Mouse (Mus musculus): Measurements from ENCODE around the gene Sec24d.
"Not testable (repeated sequence)": the region's sequence is repeated elsewhere in the genome, so short reads cannot be mapped to it uniquely, and the experiment has no call there.

The Sec24d gene

DNA sequence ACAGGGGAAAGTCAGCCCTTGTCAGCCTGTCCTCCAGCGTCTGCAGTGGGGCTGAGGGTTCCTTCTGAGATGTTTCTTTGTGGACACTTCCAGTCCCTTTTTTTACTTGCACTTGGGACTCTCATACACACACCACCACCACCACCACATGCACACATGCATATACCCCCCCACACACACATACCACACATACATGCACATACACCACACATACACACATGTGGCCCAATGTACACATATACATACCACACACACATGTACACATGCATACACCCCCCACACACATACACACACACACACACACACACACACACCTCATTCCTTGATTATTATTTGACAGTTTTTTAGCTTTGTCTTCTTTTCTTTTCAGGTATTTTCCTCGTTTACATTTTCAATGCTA, 73.8 kb downstream of the Sec24d start:
- no peak for DNase-seq

DNA sequence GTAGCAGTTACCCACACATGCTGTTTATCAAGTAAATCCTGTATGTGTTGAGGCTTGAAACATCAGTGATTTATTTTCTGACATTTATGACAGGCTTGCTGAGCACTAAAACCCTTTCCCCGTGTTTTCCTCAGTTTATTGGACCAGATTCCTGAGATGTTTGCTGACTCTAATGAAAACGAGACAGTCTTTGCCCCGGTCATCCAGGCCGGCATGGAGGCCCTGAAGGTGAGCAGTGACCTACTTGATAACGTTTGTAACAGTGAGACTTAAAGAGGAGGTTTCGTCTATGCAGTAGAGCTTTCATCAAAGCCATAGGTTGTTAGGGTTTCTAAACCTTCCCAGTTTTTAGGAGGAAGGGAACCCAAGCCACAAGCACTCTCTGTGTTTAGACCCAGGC, 76.4 kb downstream of the Sec24d start:
- no peak for DNase-seq

DNA sequence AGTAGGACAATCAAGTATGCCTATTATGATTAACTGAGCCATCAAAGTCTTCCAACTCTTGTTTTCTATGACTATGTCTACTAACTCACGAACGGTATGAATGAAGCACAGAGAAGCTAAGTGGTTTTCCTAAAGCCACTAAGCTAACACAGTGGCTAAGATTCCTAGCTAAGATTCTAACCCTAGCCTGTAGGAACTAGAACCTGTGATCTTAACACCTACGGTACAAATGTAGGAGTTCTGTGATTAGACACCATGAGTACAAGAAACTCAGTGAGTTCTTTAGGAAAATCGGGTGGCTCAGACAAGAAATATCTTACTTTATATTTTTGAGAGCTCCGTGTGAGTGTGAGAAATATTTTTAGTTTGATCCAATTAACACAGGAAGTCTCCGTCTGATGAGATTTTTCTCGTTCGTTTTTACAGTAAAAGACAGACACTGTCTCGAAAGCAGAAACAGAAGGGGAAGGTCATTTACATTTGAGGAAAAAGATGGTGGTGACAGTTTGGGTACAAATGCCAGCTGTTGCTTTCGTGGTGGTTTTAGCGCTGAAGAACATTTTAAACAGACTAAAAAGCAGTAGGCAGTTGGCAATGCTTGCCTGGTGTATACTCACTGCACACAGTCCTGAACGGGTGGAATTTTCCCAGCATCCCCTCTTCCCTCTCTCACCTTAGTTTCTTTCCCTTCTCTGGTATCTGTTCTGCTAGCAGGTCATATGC, 81.0 kb downstream of the Sec24d start:
- no peak for DNase-seq

DNA sequence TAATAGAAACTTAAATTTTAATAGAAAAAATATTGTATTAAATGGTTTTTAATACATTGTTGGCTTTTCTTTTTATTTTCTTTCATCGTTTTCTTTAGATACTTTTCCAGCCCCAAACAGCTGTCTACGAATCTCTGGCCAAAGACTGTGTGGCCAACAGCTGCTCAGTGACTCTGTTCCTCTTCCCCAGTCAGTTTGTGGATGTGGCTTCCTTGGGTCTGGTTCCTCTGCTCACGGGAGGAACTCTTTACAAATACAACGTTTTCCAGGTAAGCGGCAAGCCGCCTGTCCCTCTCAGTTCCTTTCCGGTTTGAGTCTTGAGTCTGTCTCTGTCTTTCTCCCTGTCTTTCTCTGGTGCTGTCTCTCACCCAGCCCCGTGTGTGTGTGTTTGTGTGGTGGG, 83.3 kb downstream of the Sec24d start:
- no peak for DNase-seq

DNA sequence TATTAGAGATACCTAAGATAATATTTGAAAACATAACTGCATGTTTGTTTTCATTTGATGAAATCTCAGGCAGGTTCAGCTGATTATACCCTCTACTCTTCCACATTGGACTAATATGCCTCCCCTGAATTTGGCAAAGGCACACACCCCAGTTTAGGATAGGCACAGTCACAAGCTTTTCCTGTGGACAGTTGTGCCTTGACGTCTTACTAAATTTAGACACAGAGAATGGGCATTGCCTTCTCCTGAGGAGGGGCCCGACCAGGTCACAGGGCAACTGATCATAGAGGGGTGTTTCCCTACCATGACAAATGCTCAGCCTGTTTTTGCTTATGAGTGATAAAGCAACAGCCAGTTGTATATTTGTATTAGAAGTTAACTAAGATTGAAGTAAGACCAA, 84.3 kb downstream of the Sec24d start:
- DNase-seq = no peak

DNA sequence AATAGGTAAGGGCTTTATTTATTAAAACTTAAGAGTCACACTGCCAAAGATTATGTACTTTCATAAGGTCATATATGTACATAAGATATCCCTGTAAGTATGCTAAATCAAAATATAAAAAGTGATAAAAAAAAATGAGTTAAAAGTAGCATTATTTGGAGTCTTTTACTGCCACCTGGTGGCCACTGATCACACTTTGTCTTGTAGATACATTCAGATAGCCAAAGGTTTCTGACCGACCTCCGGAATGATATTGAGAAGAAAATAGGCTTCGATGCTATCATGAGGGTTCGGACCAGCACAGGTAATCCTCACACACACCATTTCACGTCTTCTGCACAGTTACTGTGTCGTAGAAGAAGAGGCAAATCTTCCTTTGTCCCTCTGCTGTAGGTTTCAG, 85.9 kb downstream of the Sec24d start:
- DNase-seq = peak; percentile 59

DNA sequence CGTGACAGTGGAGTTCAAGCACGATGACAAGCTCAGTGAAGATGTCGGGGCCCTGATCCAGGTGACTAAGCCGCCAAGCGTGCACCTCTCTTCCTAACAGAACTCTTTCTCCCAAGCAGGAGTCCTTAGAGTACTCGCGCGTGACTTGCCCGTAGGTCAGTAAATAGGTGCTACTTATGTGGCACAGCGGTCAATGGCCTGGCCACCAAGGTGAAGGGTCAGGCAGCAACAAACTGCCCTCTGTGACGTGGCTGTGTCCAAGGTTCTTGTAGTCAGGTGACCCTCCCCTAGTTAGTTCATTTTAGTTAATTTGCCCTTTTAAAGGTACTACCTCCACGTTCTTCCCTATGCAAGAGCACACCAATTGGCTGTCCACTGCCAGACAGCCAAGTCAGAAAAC, 86.4 kb downstream of the Sec24d start:
- DNase-seq = no peak

DNA sequence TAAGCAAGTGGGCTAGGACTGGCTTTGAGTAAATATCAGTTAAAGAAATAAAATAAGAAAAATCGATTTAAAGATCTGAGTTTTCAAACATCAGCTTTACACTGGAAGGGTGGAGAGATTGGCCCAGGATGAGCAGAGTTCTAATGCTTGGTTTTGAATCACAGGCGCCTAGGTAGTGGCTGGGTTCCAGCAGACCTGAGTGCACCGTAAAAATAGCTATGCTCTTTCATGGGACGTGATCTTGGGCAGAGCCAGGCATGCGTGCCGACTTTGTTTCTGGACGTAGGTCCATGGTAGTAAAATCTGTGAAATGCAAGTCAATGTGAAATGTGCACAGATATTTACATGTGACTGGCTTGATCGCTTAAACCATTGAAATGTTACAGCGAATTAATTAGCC, 87.1 kb downstream of the Sec24d start:
- no peak for DNase-seq

DNA sequence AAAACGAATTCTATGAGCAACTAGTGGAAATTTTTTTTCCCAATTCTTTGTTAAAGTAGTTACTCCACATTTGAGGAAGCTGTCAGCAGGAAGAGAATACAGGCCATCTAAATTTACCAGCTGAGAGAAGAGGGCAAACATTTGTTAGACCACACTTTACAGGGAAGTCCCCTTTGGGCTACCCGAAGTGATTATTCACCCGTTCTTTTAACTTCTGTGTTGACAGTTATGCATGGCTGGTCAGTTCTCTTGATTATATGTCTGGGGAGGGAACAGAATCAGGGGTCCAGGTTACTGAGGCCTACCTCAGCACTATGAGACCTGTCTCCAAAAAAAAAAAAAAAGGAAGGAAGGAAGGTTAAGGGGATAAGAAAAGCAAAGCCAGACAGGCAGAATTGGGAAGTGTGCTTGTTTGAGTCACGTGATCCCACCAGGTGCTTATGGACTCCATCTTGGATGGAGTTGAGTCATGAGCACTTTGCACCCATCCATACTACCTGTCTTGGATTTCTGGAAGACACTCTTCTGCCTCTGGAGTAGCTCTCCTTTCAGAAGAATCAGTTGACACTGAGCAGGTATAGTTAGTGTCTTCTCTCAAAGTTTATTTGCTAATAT, 89.2 kb downstream of the Sec24d start:
- no peak for DNase-seq

DNA sequence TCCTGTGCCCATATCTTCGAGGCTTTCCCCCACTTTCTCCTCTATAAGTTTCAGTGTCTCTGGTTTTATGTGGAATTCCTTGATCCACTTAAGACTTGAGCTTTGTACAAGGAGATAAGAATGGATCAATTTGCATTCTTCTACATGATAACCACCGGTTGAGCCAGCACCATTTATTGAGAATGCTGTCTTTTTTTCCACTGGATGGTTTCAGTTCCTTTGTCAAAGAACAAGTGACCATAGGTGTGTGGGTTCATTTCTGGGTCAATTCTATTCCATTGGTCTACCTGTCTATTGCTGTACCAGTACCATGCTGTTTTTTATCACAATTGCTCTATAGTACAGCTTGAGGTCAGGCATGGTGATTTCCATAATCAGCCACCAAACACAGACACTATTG, 99.6 kb downstream of the Sec24d start:
- not testable (repeated sequence) for DNase-seq

DNA sequence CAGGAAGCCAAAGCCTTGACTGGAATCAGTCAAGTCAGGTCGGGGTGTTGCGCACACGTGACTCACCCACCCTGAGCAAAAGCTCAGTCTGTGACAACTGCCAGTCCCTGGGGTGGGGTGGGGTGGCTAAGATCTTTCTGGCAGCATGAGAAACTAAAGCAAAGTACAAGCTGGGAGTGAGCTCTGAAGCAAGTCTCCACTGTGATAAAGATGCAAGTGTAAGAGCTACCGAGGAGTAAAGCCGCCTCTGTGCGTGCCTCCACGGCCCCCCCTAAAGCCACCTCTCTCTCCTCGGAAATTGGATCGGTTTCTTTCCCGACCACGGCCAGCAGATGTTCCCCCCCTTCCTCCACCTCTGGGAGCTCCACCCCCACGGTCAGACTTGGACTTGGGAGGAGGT, 101.9 kb downstream of the Sec24d start:
- DNase-seq = no peak

DNA sequence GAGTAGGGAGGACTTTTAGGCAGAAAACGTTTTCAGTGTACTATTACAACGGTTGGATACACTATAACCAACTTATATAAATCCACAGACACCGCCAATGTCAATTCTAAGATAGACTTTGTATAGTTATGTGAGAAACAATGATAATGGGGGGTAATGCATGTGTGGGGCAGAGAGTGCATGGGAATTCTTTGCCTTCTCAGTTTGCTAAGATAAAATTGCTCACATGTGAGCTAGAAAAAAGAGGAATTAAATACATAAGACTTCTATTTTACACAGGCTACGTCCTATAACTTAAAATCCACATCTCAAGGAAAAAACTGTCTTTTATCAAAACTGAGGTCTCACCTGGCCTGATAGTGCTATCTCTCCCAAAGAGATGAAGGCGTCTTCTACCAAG, 103.7 kb downstream of the Sec24d start:
- no peak for DNase-seq

DNA sequence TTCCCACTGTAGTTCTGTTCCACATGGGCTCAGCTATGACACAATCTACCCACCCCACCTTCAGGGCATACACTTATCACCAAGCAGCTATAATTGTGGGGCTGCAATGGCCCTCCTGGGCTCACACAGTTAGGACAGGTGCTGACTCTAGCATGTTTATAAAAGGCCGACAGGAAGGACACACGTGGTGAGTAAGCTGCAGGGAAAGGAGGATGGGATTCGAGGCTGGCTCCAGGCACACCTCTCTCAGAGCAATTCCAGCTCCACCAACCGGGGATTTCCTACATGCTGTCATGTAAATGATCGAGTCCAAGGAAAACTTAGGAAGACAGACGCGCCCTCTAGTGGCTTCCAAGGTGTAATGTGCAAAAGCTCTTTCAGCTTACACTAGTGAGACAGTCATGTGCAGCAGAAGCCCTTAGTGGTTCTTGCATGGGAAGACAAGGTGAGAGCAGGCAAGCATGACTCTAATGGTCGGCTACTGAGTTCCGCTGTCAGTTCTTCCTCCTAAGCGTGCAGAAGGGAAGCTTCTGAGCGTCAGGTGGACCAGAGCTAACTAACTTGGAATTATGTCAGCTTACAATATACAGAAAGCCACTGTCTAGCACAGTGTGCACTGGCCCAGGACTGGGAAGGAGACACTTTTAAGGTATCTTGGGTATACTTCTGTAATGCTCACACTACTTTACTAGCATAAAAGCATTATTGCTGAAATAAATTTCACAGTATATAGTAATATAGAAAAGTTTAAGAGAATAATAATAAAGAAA, 104.7 kb downstream of the Sec24d start:
- peak; percentile 74 for DNase-seq

DNA sequence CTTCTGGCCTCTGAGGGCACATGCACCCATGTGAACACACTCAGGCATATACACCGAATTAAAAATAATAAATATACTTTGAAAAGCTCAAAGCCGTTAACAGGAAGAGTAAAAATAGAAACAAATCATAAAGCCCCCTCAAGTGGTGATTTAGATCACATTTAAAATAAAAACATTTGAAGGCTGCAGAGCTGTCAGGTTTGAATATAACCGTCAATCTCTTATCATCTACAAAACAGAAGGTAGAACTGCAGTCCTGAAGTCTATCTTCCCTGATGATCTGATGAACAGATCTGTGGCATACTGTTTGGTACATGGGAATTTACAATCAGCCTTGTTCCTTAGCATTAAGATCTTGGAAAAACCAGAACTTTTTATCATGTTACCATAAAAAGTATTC, 109.3 kb downstream of the Sec24d start:
- DNase-seq = no peak

DNA sequence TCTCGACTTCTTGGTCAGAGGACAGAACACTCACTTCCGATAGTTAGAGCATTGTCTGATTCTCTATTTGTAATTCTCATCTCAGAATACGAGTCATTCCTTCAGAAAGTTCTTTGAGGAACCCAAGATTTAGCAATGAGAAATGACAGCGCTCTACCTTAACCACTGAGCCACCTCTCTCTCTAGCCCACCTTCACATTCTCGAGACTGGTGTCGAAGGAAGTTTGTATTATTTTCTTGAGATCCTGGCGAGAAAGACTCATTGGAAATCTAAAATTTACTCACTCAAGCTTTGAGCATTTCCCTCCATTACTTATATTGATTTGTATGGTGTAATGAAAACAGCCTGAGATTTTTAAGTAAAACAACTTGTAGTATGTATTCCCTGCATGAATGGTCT, 117.2 kb downstream of the Sec24d start:
- no peak for DNase-seq

DNA sequence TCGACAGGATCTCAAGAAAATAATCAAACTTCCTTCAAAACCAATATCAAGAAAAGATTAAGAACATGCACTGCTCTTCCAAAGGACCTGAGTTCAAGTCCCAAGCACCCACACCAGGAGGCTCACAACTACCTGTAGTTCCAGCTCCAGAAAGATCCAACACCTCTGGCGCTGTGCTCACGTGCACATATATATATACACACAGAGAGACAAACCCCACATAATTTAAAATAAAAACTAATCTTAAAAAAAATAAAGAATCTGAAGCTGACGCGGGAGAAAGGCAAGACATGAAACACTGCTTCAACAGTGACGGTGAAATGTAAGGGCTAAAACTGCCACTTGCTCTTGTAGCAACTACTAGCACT, 117.8 kb downstream of the Sec24d start:
- DNase-seq = no peak

DNA sequence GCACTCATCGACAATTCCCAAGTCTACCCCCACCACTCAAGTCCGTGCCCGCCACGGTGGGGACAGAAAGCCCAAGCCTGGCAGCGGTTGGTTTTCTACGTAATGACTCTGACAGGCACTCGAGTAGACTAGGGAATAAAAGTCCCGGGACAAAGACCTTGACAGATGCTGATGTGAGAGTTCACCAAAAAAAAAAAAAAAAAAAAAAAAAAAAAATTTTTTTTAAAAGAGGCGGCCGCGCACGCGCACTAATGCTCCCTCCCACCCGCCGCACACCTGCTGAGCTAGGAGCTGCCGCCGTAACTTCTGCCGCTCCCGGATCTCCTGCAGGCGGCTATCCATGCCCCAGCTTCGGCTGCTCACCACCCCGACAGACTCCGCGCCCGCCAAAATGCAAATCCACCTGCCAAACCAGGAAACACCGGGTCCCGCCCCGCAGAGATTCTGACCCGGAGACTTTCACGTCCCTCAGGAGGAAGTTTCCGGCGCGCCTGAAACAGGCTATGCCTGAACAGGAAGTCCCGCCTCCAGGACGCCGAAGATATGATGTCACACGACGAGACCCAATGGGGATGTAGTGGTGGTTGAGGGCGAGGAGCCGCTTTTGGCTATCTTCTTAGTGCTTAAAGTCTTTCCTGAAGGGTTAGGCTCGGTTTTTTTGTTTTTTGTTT, 118.4 kb downstream of the Sec24d start, which contains the start of gene Mettl14:
TSS of gene Mettl14 (minus strand) at position 623 of the 671 bp plus-strand sequence.
- DNase-seq = peak; percentile 97

DNA sequence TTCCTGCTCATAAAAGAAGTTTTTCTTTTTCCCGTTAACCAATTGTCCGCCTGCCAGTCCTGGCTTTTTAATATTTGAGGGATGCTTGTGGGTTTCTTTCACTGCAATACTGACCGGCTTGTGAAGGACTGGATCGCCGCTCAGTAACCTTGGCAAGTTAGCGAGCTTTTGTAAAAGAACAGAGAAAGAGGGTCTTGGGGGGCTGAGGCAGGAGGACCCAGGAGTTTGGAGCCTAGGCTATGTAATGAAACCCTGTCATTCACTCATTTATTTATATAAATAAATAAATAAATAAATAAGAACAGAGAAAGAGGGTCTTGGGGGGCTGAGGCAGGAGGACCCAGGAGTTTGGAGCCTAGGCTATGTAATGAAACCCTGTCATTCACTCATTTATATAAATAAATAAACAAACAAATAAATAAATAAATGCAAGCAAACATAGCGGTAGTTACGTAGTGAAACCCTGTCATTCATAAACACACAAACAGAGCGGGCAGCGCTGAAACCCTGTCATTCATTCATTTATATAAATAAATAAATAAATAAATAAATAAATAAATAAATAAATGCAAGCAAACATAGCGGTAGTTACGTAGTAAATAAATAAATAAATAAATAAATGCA, 119.0 kb downstream of the Sec24d start:
- not testable (repeated sequence) for DNase-seq

DNA sequence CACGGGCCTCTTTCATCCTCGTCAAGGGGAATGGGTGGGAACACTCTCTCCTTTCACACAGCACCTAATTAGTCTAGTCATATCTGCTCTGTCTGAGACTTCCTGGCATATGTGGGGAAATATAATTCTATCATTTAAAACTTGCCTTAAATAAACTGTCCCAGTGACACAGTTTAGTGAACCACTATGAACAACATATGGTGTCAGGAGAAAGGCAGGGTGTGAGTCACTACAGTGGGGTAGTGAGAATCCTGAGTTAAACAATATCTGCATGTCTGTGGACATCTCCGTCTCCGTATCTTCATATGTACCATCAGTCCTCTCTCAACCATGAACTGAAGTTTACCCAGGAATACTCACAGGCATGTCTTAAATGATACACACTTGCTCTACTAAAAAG, 123.9 kb downstream of the Sec24d start:
- DNase-seq = no peak

DNA sequence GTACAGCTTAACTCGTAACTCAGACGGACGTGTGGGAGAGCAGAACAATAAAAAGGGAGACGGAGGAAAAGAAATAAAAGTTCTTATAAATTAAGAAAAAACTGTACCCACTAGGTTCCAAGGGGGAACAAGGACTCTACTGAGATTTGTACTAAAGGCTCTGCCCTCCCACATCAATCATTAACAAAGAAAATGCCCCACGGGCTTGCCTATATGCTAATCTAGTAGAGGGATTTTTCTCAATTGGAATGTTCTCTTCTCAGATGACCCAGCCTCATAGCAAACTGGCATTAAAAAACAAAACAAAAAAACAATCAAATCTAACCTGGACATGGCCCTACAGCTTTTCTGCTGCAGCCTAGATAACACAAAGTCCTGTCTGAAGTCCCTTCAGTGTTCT, 128.4 kb downstream of the Sec24d start:
- peak; percentile 62 for DNase-seq

DNA sequence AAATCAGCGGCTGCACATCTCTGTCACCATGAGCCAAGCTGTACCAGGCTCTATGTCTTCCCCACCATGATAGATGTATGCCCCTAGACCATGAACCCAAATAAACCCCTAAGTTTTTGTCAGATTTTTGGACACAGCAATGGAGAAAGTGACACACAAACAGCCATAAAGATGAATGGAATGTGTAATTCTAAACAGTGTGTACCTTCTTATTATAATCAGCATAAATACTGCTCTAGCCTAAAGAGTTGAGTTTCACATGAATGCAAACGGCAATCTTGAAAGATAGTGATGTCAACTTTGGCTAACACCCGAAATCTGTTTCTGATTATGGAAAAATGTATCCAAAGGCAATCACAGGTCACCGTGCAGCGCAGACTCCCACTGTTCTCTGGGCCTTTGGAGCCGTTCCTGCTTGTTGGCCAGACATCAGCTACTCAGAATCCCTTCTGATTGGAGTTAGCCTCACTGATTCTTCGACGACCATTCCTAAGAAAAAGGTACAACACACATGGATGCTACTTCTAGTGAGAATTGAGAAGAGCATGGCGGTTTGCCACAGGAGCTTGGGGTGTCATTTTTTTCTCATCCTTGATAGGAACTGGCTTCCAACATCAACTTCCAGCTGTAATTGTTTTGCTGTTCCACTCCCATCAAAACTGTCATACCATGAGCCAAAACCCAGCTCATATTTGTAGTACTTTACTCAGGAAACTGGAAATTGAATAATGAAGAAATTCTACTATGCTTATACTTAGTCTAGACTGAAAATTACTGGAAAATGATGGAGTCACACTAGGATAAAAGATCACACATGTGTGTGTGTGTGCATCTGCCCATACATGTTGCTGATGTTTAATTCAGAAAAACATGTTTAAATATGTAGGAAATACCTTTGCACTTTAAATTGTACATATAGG, 130.6 kb downstream of the Sec24d start:
- DNase-seq = no peak

DNA sequence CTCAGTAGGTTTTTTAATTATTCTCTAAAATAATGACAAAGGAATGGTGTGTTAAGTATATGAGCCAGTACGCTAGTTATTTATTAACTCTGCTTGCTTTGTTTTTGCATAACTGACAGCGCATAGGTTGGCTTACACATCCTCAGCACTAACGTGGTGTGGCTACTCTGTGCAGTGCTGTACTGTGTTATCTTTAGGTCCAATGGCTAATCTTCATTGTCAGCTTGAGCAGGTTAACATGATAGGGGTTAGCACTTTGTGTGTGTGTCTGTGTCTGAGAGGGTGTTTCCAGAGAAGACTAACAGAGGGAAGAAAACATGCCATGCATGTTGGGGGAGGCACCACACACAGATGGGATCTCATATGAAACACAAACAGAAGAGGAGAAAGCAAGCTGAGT, 137.7 kb downstream of the Sec24d start:
- no peak for DNase-seq
